Mouse (Mus musculus) lung, postnatal 10 days (tissue): ENCODE results near the gene Mettl7b.
A peak's percentile ranks its signal among the peaks of the same experiment; 100 is the strongest.
"Not testable (repeated sequence)": the region's sequence is repeated elsewhere in the genome, so short reads cannot be mapped to it uniquely, and the experiment has no call there.

Experiments
- DNase-seq: peaks from one replicate; pipeline ENCODE4 v3.0.0; 2021

Mettl7b gene

DNA sequence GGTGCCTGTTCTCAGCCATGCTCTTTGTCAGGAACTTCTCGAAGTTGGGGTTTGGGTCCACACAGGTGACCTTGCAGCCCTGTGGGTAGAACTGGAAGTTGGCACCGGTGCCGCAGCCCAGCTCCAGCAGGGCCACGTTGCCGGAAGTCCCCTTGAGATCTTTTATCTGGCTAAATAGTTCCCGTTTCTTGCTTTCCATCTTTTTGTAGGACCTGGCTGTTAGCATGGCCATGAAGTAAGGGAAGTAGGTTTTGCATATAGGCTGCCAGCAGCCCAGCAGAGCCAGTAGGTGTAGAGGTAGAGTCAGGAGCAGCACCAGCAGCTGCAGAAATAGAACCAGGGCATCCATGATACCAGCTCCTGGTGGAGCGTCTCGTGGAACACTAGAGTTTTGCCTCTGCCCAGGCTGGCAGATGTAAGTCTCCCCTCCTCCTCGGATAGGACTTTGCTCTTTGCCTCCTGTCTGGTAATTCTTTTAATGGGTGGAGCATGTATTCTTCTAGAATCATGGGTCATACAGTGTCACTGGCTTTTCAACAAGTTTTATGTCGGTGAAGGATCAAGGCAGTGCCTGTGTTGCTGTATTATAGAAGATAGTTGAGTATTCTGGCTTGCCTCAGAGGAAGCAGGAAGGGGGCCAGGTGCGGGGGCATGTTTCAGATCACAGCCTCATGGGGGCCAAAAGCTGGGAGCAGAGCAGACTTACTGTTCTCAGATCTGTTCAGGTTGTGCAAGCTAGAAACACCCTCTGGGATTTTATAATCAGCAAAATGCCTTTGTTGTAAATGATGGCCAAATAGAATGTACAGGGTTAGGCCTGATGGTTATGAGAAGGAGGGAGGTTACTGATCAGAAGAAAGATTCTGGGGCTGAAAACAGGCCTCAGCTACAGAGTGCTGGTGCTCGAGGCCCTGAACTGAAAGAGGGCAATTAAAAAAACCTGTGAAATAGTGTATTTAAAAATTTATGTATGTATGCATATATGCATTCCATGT lies at the start of gene Mettl7b:
Mettl7b (minus strand) TSS at position 399 of the 995 bp plus-strand sequence.
- DNase-seq: no peak

GRCm38 (mm10) chr10:129010288-129010841 lies 49.6 kb upstream of the Mettl7b start, which contains the start of gene Olfr763:
Gene Olfr763, plus strand, starts transcription at chr10:129010791.
- DNase-seq: no peak

DNA sequence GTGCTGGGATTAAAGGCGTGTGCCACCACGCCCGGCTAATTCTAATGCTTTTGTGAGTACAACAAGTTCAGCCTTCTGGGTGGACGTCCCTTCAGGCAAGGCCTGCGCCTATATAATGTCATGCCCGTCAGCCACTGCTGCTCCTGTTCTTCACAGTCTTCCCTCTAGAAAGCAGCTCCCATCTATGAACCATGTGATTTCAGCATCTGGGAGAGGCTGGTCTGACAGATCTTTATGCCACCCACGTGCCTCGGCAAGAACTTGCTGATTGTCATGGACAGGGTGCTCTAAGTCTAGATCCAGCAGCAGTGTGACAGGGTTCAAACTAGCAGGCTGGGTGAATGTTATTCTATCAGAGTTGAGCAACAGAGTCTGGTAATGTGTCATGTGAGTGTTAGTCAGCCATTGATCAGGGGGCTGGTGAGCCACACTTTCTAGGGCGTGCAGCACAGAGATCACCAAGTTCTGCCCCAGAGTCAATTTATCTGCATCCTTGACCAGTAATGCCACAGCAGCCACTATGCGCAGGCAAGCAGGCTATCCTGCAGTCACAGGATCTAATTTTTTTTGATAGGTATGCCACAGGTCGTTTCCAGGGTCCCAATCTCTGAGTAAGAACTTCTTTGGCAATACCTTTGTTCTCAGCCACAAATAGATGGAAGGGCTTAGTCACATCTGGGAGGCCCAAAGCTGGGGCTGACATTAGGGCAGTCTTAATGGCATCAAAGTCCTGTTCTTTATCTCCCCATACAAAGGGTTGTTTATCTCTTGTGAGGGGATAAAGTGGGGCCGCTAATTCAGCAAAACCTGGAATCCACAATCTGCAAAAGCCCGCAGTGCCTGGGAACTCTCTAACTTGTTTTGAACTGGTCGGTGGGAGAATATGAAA lies 43.5 kb upstream of the Mettl7b start:
- DNase-seq: no peak

DNA sequence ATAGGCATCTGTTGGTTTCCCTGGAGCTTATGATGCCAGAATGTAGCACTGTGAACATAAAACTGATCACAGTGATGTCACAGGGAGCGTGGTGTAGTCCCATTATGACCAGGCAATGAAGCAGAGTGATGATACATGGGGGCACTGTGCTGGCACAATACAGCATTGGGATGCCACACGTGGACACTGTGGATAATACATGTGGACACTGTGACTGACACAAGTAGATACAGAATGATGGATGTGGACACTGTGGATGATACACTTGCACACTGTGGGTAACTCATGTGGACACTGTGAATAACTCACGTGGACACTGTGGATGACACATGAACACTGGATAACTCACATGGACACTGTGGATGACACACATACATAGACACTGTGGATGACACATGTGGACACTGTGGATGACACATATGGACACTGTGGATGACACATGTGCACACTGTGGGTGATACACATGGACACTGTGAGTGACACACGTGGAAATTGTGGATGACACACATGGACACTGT lies 35.8 kb upstream of the Mettl7b start:
- DNase-seq: no peak

- no peak for DNase-seq
These were observed 35.0 kb upstream of the Mettl7b start for GRCm38 (mm10) chr10:128995796-128996195.

- no peak for DNase-seq
These were observed 30.2 kb upstream of the Mettl7b start for GRCm38 (mm10) chr10:128990994-128991393.

- not testable (repeated sequence) for DNase-seq
These were observed 29.5 kb upstream of the Mettl7b start for GRCm38 (mm10) chr10:128990129-128990850.

DNA sequence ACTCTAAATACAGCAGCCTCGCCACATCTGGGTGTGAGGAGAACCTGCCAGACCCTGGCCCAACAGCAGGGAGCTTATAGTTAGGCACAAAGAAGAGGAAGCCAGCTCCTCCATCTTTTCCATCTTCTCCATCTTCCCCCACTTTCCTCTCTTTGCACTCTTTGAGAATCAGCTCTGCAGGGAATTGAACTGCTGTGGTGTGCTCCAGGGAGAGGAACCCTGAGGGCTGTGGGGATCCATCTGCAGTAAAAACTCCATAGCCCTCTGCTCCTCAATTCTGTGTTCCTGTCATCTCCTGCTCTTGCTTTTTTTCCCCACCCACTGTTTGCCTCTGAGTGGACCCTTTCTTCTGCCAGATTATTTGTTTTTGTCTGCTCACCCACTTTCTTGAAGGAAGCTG lies 28.3 kb upstream of the Mettl7b start, which contains the start of gene Olfr9:
Olfr9 (plus strand) TSS at position 301 of the 400 bp plus-strand sequence.
- not testable (repeated sequence) for DNase-seq

GRCm38 (mm10) chr10:128980644-128981365 lies 20.0 kb upstream of the Mettl7b start:
- DNase-seq: peak; percentile 13

GRCm38 (mm10) chr10:128977522-128978114 lies 16.8 kb upstream of the Mettl7b start:
- DNase-seq: peak; percentile 70

GRCm38 (mm10) chr10:128976395-128976794 lies 15.6 kb upstream of the Mettl7b start:
- no peak for DNase-seq

DNA sequence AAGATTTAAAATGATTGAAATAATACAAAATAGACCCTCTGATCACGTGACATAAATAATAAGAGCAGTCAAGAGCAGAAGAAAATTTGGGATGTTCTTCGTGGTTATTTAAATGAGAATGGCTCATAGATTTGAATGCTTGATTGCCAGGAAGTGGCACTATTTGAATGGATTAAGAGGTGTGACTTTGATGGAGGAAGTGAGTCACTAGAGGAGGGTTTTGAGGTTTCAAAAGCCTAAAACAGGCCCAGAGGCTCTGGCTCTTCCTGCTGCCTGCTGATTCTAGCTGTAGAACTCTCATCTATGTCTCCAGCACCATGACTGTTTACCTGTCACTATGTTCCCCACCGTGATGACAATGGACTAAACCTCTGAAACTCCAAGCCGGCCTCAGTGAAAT lies 12.1 kb upstream of the Mettl7b start:
- DNase-seq: no peak

- DNase-seq: no peak
These were observed 10.0 kb upstream of the Mettl7b start for GRCm38 (mm10) chr10:128970740-128971250.

- peak; percentile 33 for DNase-seq
These were observed 7.6 kb upstream of the Mettl7b start for GRCm38 (mm10) chr10:128968341-128968749.

GRCm38 (mm10) chr10:128965871-128966270 lies 5.1 kb upstream of the Mettl7b start:
- DNase-seq: no peak

DNA sequence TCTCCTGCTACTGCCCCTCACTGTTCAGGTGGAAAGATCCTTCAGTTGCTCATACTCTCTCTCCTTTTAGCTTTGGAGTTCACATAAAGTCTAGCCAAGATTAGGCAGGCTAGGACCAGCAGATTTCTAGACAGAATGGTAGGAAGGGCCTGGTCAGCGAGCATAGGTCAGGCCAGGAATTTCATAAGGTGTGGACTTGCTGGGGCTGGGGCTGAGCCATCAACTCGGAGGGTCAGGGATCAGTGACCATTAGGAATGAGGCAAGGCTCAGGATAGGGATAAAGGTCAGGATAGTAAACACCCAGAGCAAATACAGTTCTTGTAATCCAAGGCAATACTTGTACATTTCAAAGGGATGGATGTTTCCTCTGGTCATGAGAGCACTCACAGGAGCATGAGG lies 4.2 kb upstream of the Mettl7b start:
- DNase-seq: no peak

DNA sequence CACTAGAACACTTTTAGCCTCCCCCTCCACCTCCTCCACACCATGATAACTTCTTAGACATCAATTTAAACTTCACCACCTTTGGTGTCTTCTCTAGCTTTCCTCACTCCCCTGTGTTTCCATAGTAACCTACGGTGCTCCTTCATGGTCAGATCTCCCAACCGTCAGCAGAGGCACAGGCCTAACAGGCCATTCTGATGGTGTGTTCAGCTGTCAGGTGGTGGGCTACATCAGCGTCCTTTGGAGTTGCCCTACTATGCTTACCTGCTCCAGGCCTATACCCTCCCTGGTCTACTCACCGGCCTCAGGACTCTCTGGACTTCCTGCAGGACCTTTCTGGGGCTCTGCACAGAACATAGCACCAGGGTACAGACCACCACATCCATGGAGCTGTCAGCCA lies 646 bp downstream of the Mettl7b start:
- DNase-seq: no peak

DNA sequence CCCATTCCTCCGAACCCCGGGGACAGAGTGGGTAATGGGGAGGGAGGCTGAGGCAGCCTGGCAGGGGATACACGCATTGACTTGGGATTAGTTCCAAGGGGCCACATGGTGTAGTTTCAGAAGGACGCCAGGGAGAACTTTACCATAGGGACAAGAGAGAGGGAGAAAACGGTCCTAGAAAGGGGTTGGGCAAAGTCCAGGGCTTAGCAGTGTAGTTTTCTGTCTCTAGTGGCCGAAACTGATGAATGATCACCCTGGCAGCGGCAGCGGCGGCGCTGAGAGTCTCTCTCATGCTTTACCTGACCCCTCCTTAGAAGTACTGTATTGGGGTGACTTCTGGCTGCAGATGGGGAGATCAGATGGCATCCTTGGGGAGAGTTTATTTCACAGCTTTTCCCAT lies 2.4 kb downstream of the Mettl7b start:
- no peak for DNase-seq

DNA sequence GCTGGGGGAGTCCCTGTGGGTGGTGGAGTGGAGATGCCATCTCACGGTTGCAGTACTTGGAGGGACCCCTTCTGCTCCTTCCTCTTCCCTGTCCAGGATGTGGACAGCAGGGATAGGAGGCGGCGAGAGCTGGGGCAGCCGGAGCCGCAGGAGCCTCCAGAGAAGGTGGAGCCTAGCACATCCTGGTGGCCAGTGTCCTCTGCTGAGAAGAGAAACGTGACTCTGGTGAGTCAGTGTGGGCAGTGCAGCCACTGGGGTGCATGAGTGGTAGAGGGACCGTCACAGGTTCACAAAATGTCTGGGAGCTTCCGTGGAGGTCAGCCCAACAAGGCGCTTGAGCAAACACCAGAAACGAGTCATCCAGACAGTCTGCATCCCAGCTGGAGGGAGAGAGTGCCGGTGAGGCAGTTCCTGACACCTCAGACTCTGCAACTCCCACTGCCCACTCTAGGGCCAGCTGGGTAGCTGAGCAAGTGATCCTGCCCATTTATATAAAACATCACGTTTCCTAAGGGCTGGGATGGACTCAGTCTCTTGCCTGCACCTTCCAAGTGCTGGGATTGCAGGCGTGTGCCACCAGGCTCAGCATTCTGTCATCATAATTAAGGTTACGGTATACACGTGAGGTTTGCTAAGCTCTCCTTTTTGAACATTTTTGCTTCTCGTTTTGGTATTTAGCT lies 10.4 kb downstream of the Mettl7b start:
- DNase-seq: no peak

DNA sequence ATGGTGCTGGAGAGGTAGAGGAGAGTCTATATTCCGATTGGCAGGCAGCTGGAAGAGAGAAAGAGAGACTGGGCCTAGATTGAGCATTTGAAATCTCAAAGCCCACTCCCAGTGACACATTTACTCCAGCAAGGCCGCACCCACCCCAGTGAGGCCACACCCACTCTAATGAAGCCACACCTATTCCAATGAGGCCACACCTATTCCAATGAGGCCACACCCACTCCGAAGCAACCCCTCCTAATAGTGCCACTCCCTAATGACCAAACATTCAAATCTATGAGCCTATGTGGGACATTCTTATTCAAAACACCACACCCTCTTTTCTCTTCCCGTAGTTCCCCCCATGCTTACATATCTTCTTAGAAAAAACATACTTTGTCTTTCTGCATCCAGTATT lies 13.3 kb downstream of the Mettl7b start:
- DNase-seq: no peak
